Mouse (Mus musculus): ENCODE results near the gene Ergic1. TPM values are rescaled to one million over a fixed set of nuclear protein-coding genes. Genes with fewer than 3 reads are reported as not detected.

Gene Ergic1
- total and polyA plus RNA-seq, 2 experiments from 2014 or later: 50.8 to 152 TPM

DNA sequence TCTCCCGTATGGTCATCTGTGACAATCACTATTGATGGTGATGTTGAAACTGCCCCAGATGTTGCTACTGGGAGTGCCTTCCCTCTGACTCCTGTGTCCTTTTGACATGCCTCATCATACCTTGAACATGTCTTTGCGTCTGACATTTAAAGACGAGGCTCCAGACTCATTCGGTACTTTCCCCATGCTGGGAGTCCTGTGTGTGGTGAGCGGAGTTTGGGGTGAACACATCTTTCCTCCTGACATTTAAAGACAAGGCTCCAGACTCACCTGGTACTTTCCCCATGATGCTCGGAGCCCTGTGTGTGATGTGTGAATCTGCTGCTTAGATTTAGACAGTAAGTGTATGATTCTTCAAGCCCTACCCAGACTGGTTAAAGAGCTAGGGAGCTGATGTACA lies 10.2 kb upstream of the Ergic1 start:
- Histone ChIP-seq H3K9me3 (replicated peaks; ENCODE audit: control insufficient read depth, low read length) (no peaks in the 10 kb centered on the region), H3K4me3 (ENCODE audit: low read depth, low read length) (no peak overlapping the region), H3K27me3 (ENCODE audit: control insufficient read depth, insufficient read depth, low read length) (no peaks in the 10 kb centered on the region), H3K4me2 (ENCODE audit: low read depth, low read length) (no peak overlapping the region), H3K27ac (ENCODE audit: low read depth) (no peak overlapping the region), H3K9ac (replicated peaks; ENCODE audit: low read depth, low read length) (no peak overlapping the region), H3K4me1 (ENCODE audit: control insufficient read depth, insufficient read depth) (no peaks in the 10 kb centered on the region), H3K36me3 (replicated peaks; ENCODE audit: control insufficient read depth, insufficient read depth, low read length) (no peaks in the 10 kb centered on the region)
- DNase-seq (ENCODE audit: low spot score) (no peak), ATAC-seq (ENCODE audit: insufficient read depth, low read depth) (no peak)
- TF ChIP-seq EP300 (IDR thresholded peaks at IDR 0.05; ENCODE audit: low read depth): no peak
- no peak for TF ChIP-seq CTCF (IDR thresholded peaks at IDR 0.05; ENCODE audit: low read depth)
- 88% methylated on average over 6 of the region's 6 CpGs for WGBS

DNA sequence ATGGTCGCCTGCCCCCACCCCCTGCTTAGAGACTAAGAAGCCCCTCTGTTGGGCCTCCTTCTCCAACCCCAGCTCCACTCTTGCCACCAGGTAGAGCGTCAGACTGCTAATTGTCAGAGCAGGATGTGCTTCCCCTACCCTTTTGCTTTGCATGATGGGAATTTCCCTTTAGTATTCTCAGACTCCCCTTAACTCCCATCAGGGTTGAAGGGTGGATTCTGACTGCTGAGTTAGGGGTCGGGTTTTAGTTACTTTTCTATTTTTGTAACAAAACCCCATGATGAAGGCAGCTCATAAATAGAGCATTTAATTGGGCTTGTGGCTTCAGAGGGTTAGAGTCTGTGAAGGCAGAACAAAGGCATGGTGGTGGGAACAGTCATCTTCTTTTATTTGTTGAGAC lies 8.3 kb upstream of the Ergic1 start:
- WGBS: 72% methylated on average over 3 of the region's 3 CpGs
- DNase-seq (ENCODE audit: low spot score) (no peak), ATAC-seq (ENCODE audit: insufficient read depth, low read depth) (no peak)
- no peaks in the 10 kb centered on the region for H3K36me3 ChIP-seq (replicated peaks; ENCODE audit: control insufficient read depth, insufficient read depth, low read length)
- TF ChIP-seq CTCF (IDR thresholded peaks at IDR 0.05; ENCODE audit: low read depth) (no peak), EP300 (IDR thresholded peaks at IDR 0.05; ENCODE audit: low read depth) (no peak)
- H3K27me3 ChIP-seq (ENCODE audit: control insufficient read depth, insufficient read depth, low read length): no peaks in the 10 kb centered on the region
- no peaks in the 10 kb centered on the region for H3K4me1 ChIP-seq (ENCODE audit: control insufficient read depth, insufficient read depth)
- H3K27ac ChIP-seq (ENCODE audit: low read depth): no peak overlapping the region
- H3K9ac ChIP-seq (replicated peaks; ENCODE audit: low read depth, low read length): no peak overlapping the region
- no peaks in the 10 kb centered on the region for H3K9me3 ChIP-seq (replicated peaks; ENCODE audit: control insufficient read depth, low read length)
- no peak overlapping the region for H3K4me3 ChIP-seq (ENCODE audit: low read depth, low read length)
- H3K4me2 ChIP-seq (ENCODE audit: low read depth, low read length): no peak overlapping the region

DNA sequence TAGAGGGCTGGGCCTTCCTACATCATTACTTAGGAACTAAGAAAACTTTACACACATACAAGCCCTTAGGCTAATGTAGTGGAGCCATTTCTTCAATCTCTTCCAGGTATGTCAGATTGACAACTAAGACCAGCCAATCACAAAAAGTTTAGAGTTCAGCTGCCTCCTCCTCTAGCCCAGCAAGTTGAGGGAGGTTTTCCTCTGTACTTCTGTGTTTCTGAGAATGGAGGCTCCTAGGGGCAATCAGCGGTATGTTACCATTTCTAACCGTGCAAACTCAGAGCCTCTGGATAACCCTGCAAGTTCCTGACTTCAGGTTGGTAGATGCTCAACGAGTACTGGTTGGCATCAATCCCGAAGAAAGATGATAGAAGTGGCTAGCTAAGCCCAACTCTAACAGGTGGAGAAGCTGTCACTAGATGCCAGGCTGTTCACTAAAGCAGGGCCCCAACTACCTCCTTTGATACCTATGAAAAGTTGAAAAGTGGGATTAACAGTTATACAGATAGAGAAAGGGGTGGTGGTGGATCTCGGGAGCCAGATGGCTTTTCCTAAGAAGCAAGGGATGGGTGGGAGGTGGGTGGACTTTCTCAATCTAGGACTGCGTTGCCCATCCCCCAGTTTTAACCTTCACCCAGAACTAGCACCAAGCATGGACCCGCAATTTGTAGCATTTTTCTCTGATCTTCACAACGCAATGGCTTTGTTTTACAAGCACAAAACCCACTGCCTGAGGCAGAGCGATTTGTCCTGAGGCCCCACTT lies 581 bp upstream of the Ergic1 start:
- H3K4me3 ChIP-seq (ENCODE audit: low read depth, low read length): peak overlapping the region; percentile 72
- ATAC-seq (ENCODE audit: insufficient read depth, low read depth): no peak

DNA sequence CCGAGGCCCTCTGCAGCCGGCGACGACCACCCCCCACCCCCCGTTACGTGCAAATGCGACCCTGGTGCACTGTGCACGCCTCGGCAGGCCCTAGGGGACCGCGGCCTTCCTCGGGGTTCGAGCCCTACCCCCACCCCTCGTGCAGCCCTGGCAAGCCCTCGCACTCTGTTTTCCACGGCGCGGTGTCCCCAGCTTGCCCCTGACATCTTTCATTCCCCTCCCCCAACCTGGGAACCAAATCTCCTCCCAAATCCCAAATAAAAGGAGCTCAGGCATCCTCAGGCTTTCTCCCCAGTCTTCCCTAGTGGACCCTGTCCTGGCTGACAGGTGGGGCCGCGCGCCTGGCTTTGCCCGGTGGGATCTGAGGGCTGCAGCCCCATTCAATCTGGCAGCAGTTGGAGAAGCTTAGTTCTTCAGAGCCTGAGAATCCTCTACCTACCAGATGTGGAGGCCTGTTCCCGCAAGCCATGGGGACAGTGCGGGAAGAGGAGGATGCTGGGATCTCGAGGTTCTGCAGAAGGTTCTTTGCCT lies 427 bp downstream of the Ergic1 start, which contains the start of gene Dusp1:
Dusp1 (minus strand) TSS at position 478 of the 531 bp plus-strand sequence.
- peak within 1 kb of the TSS; percentile 72 for H3K4me3 ChIP-seq (ENCODE audit: low read depth, low read length)

More for the DNA sequence above, 581 bp upstream of the Ergic1 start:
- H3K4me2 ChIP-seq (ENCODE audit: low read depth, low read length): peak overlapping the region; percentile 97
- peak overlapping the region; percentile 74 for H3K27ac ChIP-seq (ENCODE audit: low read depth)
- DNase-seq (ENCODE audit: low spot score): no peak
- TF ChIP-seq CTCF (IDR thresholded peaks at IDR 0.05; ENCODE audit: low read depth) (no peak), EP300 (IDR thresholded peaks at IDR 0.05; ENCODE audit: low read depth) (no peak)
- peaks cover 20% of the 10 kb centered on the region for H3K4me1 ChIP-seq (ENCODE audit: control insufficient read depth, insufficient read depth)
- peaks cover 20% of the 10 kb centered on the region for H3K36me3 ChIP-seq (replicated peaks; ENCODE audit: control insufficient read depth, insufficient read depth, low read length)
- H3K9ac ChIP-seq (replicated peaks; ENCODE audit: low read depth, low read length): peak overlapping the region; percentile 75
- 28% methylated on average over 9 of the region's 9 CpGs for WGBS
- no peaks in the 10 kb centered on the region for H3K9me3 ChIP-seq (replicated peaks; ENCODE audit: control insufficient read depth, low read length)
- H3K27me3 ChIP-seq (ENCODE audit: control insufficient read depth, insufficient read depth, low read length): no peaks in the 10 kb centered on the region

DNA sequence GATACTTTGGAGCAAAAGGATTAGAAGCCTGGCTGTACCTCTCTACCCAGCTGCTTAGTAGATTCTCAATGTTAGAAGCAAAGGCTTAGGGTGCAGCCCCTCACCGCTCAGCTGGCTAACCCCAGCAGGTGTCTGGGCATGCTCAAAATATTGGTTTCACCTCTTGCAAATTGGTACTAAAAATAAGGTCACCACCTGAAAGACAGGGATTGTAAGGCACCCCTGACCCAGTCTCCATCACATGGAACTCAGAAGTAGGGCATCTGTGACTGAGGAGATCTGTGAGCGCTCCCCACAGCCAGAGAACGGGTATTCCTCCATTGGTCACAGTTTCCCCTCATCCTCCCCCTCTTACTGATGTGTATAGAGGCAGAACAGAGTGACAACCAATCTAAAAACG lies 1.0 kb downstream of the Ergic1 start:
- Histone ChIP-seq H3K9ac (replicated peaks; ENCODE audit: low read depth, low read length) (peak overlapping the region; percentile 75), H3K36me3 (replicated peaks; ENCODE audit: control insufficient read depth, insufficient read depth, low read length) (peaks cover 20% of the 10 kb centered on the region), H3K27ac (ENCODE audit: low read depth) (peak overlapping the region; percentile 74), H3K27me3 (ENCODE audit: control insufficient read depth, insufficient read depth, low read length) (no peaks in the 10 kb centered on the region), H3K4me3 (ENCODE audit: low read depth, low read length) (peak overlapping the region; percentile 72), H3K4me2 (ENCODE audit: low read depth, low read length) (peak overlapping the region; percentile 97), H3K9me3 (replicated peaks; ENCODE audit: control insufficient read depth, low read length) (no peaks in the 10 kb centered on the region), H3K4me1 (ENCODE audit: control insufficient read depth, insufficient read depth) (peaks cover 20% of the 10 kb centered on the region)
- ATAC-seq (ENCODE audit: insufficient read depth, low read depth): no peak
- WGBS: 67% methylated on average over 4 of the region's 4 CpGs
- DNase-seq (ENCODE audit: low spot score): no peak
- TF ChIP-seq CTCF (IDR thresholded peaks at IDR 0.05; ENCODE audit: low read depth): no peak

More for the DNA sequence above, 427 bp downstream of the Ergic1 start, which contains the start of gene Dusp1:
- 2% methylated on average over 25 of the region's 25 CpGs for WGBS
- H3K4me2 ChIP-seq (ENCODE audit: low read depth, low read length): peak within 1 kb of the TSS; percentile 97
- no peaks in the 10 kb centered on the region for H3K27me3 ChIP-seq (ENCODE audit: control insufficient read depth, insufficient read depth, low read length)
- H3K27ac ChIP-seq (ENCODE audit: low read depth): peak within 1 kb of the TSS; percentile 74
- H3K36me3 ChIP-seq (replicated peaks; ENCODE audit: control insufficient read depth, insufficient read depth, low read length): peaks cover 20% of the 10 kb centered on the region
- peak within 1 kb of the TSS; percentile 75 for H3K9ac ChIP-seq (replicated peaks; ENCODE audit: low read depth, low read length)
- peaks cover 20% of the 10 kb centered on the region for H3K4me1 ChIP-seq (ENCODE audit: control insufficient read depth, insufficient read depth)
- ATAC-seq (ENCODE audit: insufficient read depth, low read depth) (peak; percentile 51), DNase-seq (ENCODE audit: low spot score) (no peak)
- H3K9me3 ChIP-seq (replicated peaks; ENCODE audit: control insufficient read depth, low read length): no peaks in the 10 kb centered on the region
- TF ChIP-seq EP300 (IDR thresholded peaks at IDR 0.05; ENCODE audit: low read depth) (no peak), CTCF (IDR thresholded peaks at IDR 0.05; ENCODE audit: low read depth) (no peak)
